Mouse (Mus musculus): Measurements from ENCODE around the gene Celf2. TPM values are rescaled to one million over a fixed set of nuclear protein-coding genes. Genes with fewer than 3 reads are reported as not detected.

Gene Celf2
- polyA plus RNA-seq (2012; rRNA removed) = 13.7 and 14.7 TPM in 2 replicates

DNA sequence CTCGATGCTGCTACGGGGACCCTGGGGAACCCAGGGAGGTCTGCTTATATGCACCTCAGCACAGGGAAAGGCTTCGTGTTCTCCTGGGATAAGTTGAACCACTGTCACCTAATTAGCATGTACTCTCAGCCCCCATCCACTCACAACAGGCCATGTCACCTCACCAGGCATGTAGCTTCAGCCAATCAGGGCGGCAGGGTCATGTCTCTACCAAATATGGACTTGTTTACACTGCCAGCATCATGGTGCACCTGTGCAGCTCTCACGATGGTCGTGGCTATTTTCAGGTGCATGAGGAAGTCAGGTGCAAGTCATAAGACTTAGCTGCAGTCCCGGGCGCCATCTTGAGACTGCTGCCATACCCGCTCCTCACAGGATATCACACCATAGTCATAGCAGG is at the start of gene Celf2:
Gene Celf2, minus strand, starts transcription at position 101 of the 400 bp plus-strand sequence.

All from colon, adult 2 months (tissue).